Mouse (Mus musculus): ENCODE measurements around the gene Olfr495.

Gene Olfr495

DNA sequence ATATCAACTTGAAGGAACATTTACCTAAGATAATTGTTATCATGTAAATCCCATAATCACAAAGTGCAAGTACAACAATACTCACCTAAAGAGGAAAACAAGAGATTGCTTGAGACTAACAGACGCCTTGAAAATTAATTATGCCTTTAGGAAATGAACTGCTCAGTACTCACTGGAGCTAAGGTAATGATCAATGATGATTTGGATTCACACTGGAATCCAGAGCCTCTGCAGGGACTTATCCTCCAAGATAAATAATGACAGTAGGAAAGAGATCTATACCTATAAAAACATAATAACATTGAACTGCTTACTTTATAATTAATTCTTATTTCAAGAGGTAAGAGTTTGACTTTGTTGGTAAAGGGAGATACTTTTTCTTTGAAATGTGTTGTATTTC lies at the start of gene Olfr495:
Gene Olfr495 (plus strand): TSS at position 301 of the 400 bp plus-strand sequence.
- no peak for DNase-seq (ENCODE audit: inconsistent ontology term)

- DNase-seq (ENCODE audit: inconsistent ontology term), result no peak
These were observed 46.1 kb upstream of the Olfr495 start, which contains the start of gene Olfr493 for GRCm38 (mm10) chr7:108346879-108347278. Gene Olfr493, minus strand, starts transcription at chr7:108346979.

DNA sequence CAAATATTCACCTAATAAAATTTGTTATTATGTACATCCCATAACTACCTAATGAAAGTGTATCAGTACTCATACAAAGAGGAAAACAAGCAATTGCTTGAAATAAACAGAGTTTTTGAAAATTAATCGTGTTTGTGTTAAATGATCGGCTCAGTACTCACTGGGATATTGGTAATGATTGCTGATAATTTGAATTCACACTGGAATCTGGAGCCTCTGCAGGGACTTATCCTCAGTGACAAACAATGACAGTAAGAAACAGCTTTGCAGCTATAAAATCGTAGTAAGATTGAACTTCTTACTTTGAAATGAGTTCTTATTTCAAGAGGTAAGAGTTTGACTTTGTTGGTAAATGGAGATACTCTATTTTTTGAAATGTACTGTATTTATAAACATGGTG lies 27.9 kb upstream of the Olfr495 start, which contains the start of gene Olfr494:
Gene Olfr494 (plus strand): TSS at position 301 of the 400 bp plus-strand sequence.
- DNase-seq (ENCODE audit: inconsistent ontology term), result no peak

- no peak for DNase-seq (ENCODE audit: inconsistent ontology term)
These were observed 27.2 kb downstream of the Olfr495 start, which contains the start of gene Olfr497 for GRCm38 (mm10) chr7:108420121-108420520. Gene Olfr497, plus strand, starts transcription at chr7:108420421.
